Mouse (Mus musculus) liver, postnatal 0 days (tissue): ENCODE measurements around the gene C77080. TPM values are rescaled to one million over a fixed set of nuclear protein-coding genes. Genes with fewer than 3 reads are reported as not detected.

ENCODE experiments used
- ATAC-seq: fragments of 200-750 bp; cut with Nextera tagmentation; 2 replicates; pipeline ENCODE4 v1.8.0; 2017; ENCODE audit warnings: mild to moderate bottlenecking, moderate library complexity
- DNase-seq: peaks from one replicate; pipeline ENCODE4 v3.0.0-alpha.2; 2016
- H3K27ac ChIP-seq: fragments of 300-500 bp; sonication (generic); 2 replicates; pipeline ENCODE4 v1.5.1; 2014; ENCODE audit warnings: antibody characterized with exemption, moderate library complexity, mild to moderate bottlenecking, low read depth
- H3K27me3 ChIP-seq: fragments of 300-500 bp; sonication (generic); 2 replicates; pipeline ENCODE4 v1.6.1; 2014; ENCODE audit warnings: low read length, control low read depth, mixed read lengths; ENCODE audit not compliant: insufficient read depth
- H3K36me3 ChIP-seq: fragments of 300-500 bp; sonication (generic); replicated peaks from 2 replicates; pipeline ENCODE4 v1.6.1; 2014; ENCODE audit warnings: mild to moderate bottlenecking, control low read depth, low read length, moderate library complexity, mixed read lengths; ENCODE audit not compliant: insufficient read depth
- H3K4me1 ChIP-seq: fragments of 300-500 bp; sonication (generic); 2 replicates; pipeline ENCODE4 v1.6.1; 2014; ENCODE audit warnings: antibody characterized with exemption, mild to moderate bottlenecking, control low read depth; ENCODE audit not compliant: insufficient read depth
- H3K4me2 ChIP-seq: fragments of 300-500 bp; sonication (generic); 2 replicates; pipeline ENCODE4 v1.6.1; 2014; ENCODE audit warnings: low read depth, mild to moderate bottlenecking, low read length, moderate library complexity, mixed read lengths
- H3K4me3 ChIP-seq: fragments of 300-500 bp; sonication (generic); 2 replicates; pipeline ENCODE4 v1.5.1; 2014; ENCODE audit warnings: low read depth, low read length
- H3K9ac ChIP-seq: fragments of 300-500 bp; sonication (generic); replicated peaks from 2 replicates; pipeline ENCODE4 v1.6.1; 2014; ENCODE audit warnings: mild to moderate bottlenecking, moderate library complexity
- H3K9me3 ChIP-seq: fragments of 300-500 bp; sonication (generic); 2 replicates; pipeline ENCODE4 v1.6.1; 2016; ENCODE audit warnings: mild to moderate bottlenecking, control low read depth, low read length, mixed read lengths
- CTCF ChIP-seq: sonication (generic); IDR thresholded peaks from 2 replicates; pipeline ENCODE4 v1.5.1; 2016; ENCODE audit warnings: antibody characterized with exemption, low read depth
- EP300 ChIP-seq: IDR thresholded peaks from 2 replicates; pipeline ENCODE4 v1.6.1; 2016; ENCODE audit warnings: antibody characterized with exemption, low read depth, mild to moderate bottlenecking
- WGBS: fragments of 180-500 bp; shearing (Covaris S2); extraction: QIAGEN DNeasy Blood & Tissue Kit; methylation state at CpG from one replicate; pipeline ENCODE4 v1.1.7; 2014; ENCODE audit not compliant: insufficient replicate concordance; 5-methylcytosine and 5-hydroxymethylcytosine counted together
- microRNA-seq: library from miRNA; unstranded; fragments of <30 nt; microRNA quantifications from one replicate; pipeline ENCODE4, GENCODE M21; 2016
- polyA plus RNA-seq: library from polyadenylated mRNA; unstranded; fragments of >200 nt; fragmentation: Nextera tagmentation; extraction: Ambion mirVana; gene quantifications from 2 replicates; pipeline ENCODE4 v1.2.1, GENCODE M21; 2015

Gene C77080
- polyA plus RNA-seq, 1 experiment from 2014 or later: 1.4 TPM

DNA sequence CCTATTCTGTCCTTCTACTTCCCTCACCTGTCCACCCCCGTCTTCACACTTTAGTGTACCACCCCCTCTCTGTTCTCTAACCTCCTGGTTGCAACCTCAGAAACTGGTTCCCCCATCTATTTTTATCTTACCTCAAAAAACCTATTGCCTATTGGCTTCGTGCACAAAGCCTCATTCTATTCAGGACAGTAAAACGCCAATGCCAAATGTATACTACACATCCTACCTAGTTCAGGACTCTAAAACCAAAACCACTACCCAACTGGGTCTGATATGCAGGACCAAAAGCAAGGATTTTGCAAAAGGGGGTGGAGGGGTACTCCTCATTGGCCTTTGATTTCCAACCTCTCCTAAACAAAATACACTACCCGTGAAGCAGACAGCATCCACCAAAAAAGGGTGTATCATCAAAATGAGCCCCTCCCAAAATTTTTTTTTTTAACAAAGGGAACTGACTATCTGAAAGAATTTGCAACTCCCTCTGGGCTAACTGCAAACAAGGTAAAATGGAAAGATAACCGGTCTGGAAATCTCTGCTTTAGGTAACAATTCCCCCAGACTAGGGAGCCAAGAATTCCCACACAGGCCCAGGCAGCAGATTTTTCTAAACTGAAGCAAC lies 73.1 kb downstream of the C77080 start:
- Histone ChIP-seq H3K27ac (peak overlapping the region; percentile 94), H3K4me1 (peaks cover 28% of the 10 kb centered on the region), H3K4me2 (peak overlapping the region; percentile 93), H3K4me3 (peak overlapping the region; percentile 96), H3K9ac (peak overlapping the region; percentile 89; the same call in 1 of the 2 replicates), H3K9me3 (no peaks in the 10 kb centered on the region), H3K27me3 (no peaks in the 10 kb centered on the region), H3K36me3 (0 out of 2 replicates have a peak, but pooled peaks cover 1% of the 10 kb centered on the region)
- no peak for DNase-seq
- 36% methylated on average over 5 of the region's 5 CpGs for WGBS
- no peak for ATAC-seq
- TF ChIP-seq EP300 (no peak), CTCF (no peak)

DNA sequence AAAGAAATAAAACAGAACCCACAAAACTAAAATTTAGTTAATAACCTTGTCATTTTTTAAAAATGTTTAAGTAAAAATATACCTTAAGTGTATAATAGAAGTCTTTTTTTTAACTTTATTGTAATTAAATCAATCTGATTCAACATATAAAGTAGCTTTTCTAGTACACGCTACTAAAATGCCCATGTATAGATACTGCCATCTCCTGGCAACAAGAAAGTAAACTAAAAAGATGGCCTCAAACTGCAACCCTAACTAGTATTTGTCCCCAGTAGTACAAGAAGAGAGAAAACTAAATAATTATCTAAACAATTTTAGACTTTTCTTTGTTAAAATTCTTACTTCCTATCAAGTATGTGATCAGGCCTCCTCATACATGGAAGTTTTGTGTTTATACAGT lies 81.6 kb downstream of the C77080 start:
- TF ChIP-seq CTCF: peak; percentile 51
- no peak for TF ChIP-seq EP300
- WGBS: 67% methylated on average over 1 of the region's 1 CpGs
- Histone ChIP-seq H3K36me3 (peaks cover 25% of the 10 kb centered on the region), H3K9me3 (no peaks in the 10 kb centered on the region), H3K4me2 (no peak overlapping the region), H3K9ac (no peak overlapping the region), H3K27me3 (no peaks in the 10 kb centered on the region), H3K27ac (no peak overlapping the region), H3K4me3 (no peak overlapping the region), H3K4me1 (no peaks in the 10 kb centered on the region)
- DNase-seq (no peak), ATAC-seq (no peak)

DNA sequence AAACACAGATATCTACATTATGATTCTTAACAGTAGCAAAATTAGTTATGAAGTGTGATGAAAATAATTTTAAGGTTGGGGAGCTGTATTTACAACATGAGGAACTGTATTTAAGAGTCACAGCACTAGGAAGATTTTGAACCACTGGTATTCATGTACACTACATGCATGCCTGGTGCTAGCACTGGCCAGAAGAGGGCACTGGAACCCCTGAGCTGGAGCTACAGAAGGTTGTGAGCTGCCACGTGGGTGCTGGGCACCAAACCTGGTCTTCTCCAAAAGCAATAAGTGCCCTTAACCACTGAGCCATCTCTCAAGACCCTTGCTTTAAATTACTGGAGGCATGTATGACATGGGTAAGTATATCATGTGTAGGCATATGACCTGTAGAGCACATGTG lies 88.7 kb downstream of the C77080 start:
- no peaks in the 10 kb centered on the region for H3K27me3 ChIP-seq
- peaks cover 27% of the 10 kb centered on the region for H3K36me3 ChIP-seq
- no peak overlapping the region for H3K27ac ChIP-seq
- H3K4me3 ChIP-seq: no peak overlapping the region
- TF ChIP-seq EP300 (no peak), CTCF (peak; percentile 32; the same call in 1 of the 2 replicates)
- H3K9ac ChIP-seq: no peak overlapping the region
- H3K4me1 ChIP-seq: no peaks in the 10 kb centered on the region
- H3K4me2 ChIP-seq: no peak overlapping the region
- no peaks in the 10 kb centered on the region for H3K9me3 ChIP-seq
- ATAC-seq (no peak), DNase-seq (no peak)
- 80% methylated on average over 1 of the region's 1 CpGs for WGBS

Small RNA genes within 50 kb of the gene (microRNA-seq; reads per million reads assigned to microRNA genes)
- gene Gm22994: not detected

Other genes with a start within 250 kb of the C77080 start
- 5.5 and 6.0 TPM in 2 replicates for gene Rnf19b, start 203.1 kb downstream of the C77080 start, polyA plus RNA-seq
- gene Tmem54, start 155.9 kb downstream of the C77080 start, polyA plus RNA-seq: 0.26 TPM in 1 of 2 replicates, not detected in the other
- gene Hpca, start 139.4 kb downstream of the C77080 start, polyA plus RNA-seq: 0.18 and 0.40 TPM in 2 replicates
- 0.32 and 0.52 TPM in 2 replicates for gene Fndc5, start 124.4 kb downstream of the C77080 start, polyA plus RNA-seq
- 3.5 and 3.6 TPM in 2 replicates for gene S100pbp, start 71.7 kb downstream of the C77080 start, polyA plus RNA-seq
- 23.0 and 25.7 TPM in 2 replicates for gene Yars, start 71.6 kb downstream of the C77080 start, polyA plus RNA-seq
- 0.15 TPM in 1 of 2 replicates, not detected in the other for gene Sync, start 26.2 kb upstream of the C77080 start, polyA plus RNA-seq
- gene Rbbp4, start 74.0 kb upstream of the C77080 start, polyA plus RNA-seq: 163 and 167 TPM in 2 replicates
- 32.2 and 34.2 TPM in 2 replicates for gene Zbtb8os, start 74.3 kb upstream of the C77080 start, polyA plus RNA-seq
- 1.9 and 2.3 TPM in 2 replicates for gene Zbtb8a, start 116.7 kb upstream of the C77080 start, polyA plus RNA-seq
- gene Zbtb8b, start 179.4 kb upstream of the C77080 start, polyA plus RNA-seq: 0.40 and 0.55 TPM in 2 replicates
- 37.4 and 40.7 TPM in 2 replicates for gene Bsdc1, start 200.2 kb upstream of the C77080 start, polyA plus RNA-seq
- gene Tssk3, start 229.6 kb upstream of the C77080 start, polyA plus RNA-seq: 0.11 and 0.14 TPM in 2 replicates
- gene Fam229a, start 229.8 kb upstream of the C77080 start, polyA plus RNA-seq: 0.41 and 0.88 TPM in 2 replicates